Mouse (Mus musculus) intestine, embryonic 16.5 days (tissue): Measurements from ENCODE around the gene Myo1c. TPM values are rescaled to one million over a fixed set of nuclear protein-coding genes. Genes with fewer than 3 reads are reported as not detected.

Source experiments
- ATAC-seq: fragments of 200-750 bp; cut with Nextera tagmentation; 2 replicates; pipeline ENCODE4 v1.8.0; 2017; ENCODE audit warnings: moderate TSS enrichment, moderate library complexity
- H3K27ac ChIP-seq: fragments of 300-500 bp; sonication (generic); 2 replicates; pipeline ENCODE4 v1.5.1; 2014; ENCODE audit warnings: mild to moderate bottlenecking, low read length
- H3K27me3 ChIP-seq: fragments of 300-500 bp; sonication (generic); replicated peaks from 2 replicates; pipeline ENCODE4 v1.6.1; 2014; ENCODE audit warnings: low read length, control low read depth, mixed read lengths; ENCODE audit not compliant: control insufficient read depth, insufficient read depth
- H3K36me3 ChIP-seq: fragments of 300-500 bp; sonication (generic); 2 replicates; pipeline ENCODE4 v1.6.1; 2014; ENCODE audit warnings: low read length, control low read depth; ENCODE audit not compliant: control insufficient read depth, insufficient read depth
- H3K4me1 ChIP-seq: fragments of 300-500 bp; sonication (generic); 2 replicates; pipeline ENCODE4 v1.6.1; 2014; ENCODE audit warnings: low read length, control low read depth, mixed read lengths; ENCODE audit not compliant: control insufficient read depth, insufficient read depth
- H3K4me2 ChIP-seq: fragments of 300-500 bp; sonication (generic); 2 replicates; pipeline ENCODE4 v1.6.1; 2014; ENCODE audit warnings: low read depth, low read length, control low read depth
- H3K4me3 ChIP-seq: fragments of 300-500 bp; sonication (generic); 2 replicates; pipeline ENCODE4 v1.5.1; 2014; ENCODE audit warnings: mild to moderate bottlenecking, low read length
- H3K9ac ChIP-seq: fragments of 300-500 bp; sonication (generic); 2 replicates; pipeline ENCODE4 v1.6.1; 2014; ENCODE audit warnings: low read depth, low read length
- H3K9me3 ChIP-seq: fragments of 300-500 bp; sonication (generic); 2 replicates; pipeline ENCODE4 v1.6.1; 2016; ENCODE audit warnings: low read length, control low read depth; ENCODE audit not compliant: control insufficient read depth
- WGBS: fragments of 180-500 bp; shearing (Covaris S2); extraction: QIAGEN DNeasy Blood & Tissue Kit; methylation state at CpG from one replicate; pipeline ENCODE4 v1.1.7; 2014; 5-methylcytosine and 5-hydroxymethylcytosine counted together
- polyA plus RNA-seq: library from polyadenylated mRNA; unstranded; fragments of >200 nt; fragmentation: Nextera tagmentation; extraction: Ambion mirVana; gene quantifications from 2 replicates; pipeline ENCODE4 v1.2.1, GENCODE M21; 2015

Myo1c gene
- polyA plus RNA-seq, 1 experiment from 2014 or later: 45.5 TPM

DNA sequence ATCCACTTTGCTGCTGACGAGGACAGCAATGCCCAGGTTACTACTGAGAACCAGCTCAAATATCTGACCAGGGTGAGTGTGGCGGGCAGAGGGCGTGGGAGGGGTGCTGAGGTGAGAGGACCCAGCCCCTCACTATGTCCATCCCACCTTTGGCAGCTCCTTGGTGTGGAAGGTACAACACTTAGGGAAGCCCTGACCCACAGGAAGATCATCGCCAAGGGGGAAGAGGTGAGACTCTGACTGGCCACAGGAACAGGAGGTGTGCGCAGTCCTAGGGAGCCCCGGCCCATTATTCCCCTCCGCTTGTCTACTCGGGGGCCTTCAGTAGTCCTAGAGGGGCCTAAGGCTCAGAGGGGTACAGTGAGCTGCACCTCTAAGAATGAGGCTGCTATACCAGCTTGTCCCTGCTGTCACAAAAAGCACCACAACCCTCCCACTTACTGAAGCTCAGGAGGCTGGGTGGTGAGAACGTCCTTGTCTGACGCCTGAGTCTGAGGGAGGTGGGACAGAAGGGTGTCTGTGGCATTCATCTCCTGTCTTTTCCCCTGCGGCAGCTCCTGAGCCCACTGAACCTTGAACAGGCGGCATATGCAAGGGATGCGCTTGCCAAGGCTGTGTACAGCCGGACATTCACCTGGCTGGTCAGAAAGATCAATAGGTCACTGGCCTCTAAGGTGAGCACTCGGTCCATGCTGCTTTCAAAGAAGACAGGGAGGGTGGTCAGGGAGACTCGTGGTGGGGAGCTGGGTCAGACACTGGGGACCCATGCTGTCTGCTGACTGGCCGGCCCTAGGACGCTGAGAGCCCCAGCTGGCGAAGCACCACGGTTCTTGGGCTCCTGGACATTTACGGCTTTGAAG lies 10.9 kb downstream of the Myo1c start:
- H3K9me3 ChIP-seq: no peaks in the 10 kb centered on the region
- ATAC-seq: no peak
- H3K4me1 ChIP-seq: peaks cover 11% of the 10 kb centered on the region
- H3K27ac ChIP-seq: no peak overlapping the region
- H3K27me3 ChIP-seq: no peaks in the 10 kb centered on the region
- H3K4me2 ChIP-seq: no peak overlapping the region
- no peak overlapping the region for H3K4me3 ChIP-seq
- no peak overlapping the region for H3K9ac ChIP-seq
- WGBS: 92% methylated on average over 21 of the region's 21 CpGs
- peaks cover 39% of the 10 kb centered on the region for H3K36me3 ChIP-seq

DNA sequence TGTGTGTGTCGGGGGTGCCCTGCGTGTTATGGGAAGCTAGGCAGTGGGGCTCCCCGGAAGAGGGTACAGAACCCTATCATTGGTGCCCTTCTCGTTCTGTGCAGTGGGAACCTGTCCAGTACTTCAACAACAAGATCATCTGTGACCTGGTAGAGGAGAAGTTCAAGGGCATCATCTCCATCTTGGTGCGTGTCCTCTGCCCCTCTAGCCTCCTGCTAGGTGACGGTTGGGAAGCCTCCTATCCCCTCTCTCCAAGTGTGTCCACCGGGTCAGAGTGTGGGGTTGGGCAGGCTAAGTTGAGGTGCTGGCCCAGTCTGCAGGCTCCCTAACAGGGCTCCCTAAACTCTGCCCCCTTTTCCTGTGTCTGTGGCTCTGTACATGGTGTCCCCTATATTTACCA lies 11.8 kb downstream of the Myo1c start:
- no peak for ATAC-seq
- H3K4me1 ChIP-seq: peaks cover 2% of the 10 kb centered on the region; the same call in 1 of the 2 replicates
- no peaks in the 10 kb centered on the region for H3K27me3 ChIP-seq
- H3K36me3 ChIP-seq: peaks cover 42% of the 10 kb centered on the region
- no peak overlapping the region for H3K27ac ChIP-seq
- no peak overlapping the region for H3K4me3 ChIP-seq
- 92% methylated on average over 7 of the region's 7 CpGs for WGBS
- H3K9me3 ChIP-seq: no peaks in the 10 kb centered on the region
- no peak overlapping the region for H3K4me2 ChIP-seq
- H3K9ac ChIP-seq: no peak overlapping the region

DNA sequence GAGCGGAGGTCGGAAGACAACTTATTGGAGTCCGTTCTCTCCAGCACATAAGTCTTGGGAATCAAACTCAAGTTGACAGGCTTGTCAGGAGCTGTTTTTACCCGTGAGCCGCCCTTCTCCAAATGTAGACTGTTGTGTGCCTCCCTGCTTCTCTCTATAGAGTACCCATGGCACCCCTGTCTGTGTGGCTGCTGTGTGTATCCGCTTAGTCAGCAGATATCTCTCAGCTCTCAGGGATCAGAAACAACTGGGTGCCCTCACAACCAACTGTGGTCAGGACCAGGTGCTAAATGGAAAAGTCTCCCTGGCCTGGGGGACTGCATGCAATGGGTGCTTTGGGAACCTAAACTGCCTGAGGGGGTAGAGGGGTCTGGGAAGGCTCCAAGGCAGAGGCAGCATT lies 16.0 kb downstream of the Myo1c start:
- Histone ChIP-seq H3K27me3 (no peaks in the 10 kb centered on the region), H3K36me3 (peaks cover 45% of the 10 kb centered on the region), H3K4me3 (no peak overlapping the region), H3K4me2 (no peak overlapping the region), H3K27ac (no peak overlapping the region), H3K4me1 (no peaks in the 10 kb centered on the region), H3K9ac (no peak overlapping the region), H3K9me3 (no peaks in the 10 kb centered on the region)
- no peak for ATAC-seq
- 98% methylated on average over 6 of the region's 6 CpGs for WGBS

DNA sequence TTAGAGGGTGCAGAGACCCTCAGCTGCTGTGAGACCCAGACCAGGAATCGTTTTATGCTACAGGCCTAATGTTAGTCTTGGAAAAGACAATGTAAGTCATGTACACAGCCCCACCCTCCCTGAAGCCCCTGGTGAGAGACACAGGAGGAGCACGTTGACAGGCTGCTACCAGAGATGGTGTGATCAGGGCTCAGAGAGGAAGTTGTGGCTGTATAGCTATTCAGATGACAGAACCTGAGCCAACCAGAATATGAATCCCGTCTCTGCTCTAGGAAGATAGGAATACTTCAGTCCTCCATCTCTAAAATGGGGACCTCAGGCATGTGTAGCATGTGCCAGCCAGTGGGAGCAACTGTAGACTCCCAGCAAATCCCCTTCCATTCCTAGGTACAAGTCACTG lies 18.3 kb downstream of the Myo1c start:
- WGBS: 88% methylated on average over 3 of the region's 3 CpGs
- peaks cover 42% of the 10 kb centered on the region for H3K36me3 ChIP-seq
- no peak for ATAC-seq

DNA sequence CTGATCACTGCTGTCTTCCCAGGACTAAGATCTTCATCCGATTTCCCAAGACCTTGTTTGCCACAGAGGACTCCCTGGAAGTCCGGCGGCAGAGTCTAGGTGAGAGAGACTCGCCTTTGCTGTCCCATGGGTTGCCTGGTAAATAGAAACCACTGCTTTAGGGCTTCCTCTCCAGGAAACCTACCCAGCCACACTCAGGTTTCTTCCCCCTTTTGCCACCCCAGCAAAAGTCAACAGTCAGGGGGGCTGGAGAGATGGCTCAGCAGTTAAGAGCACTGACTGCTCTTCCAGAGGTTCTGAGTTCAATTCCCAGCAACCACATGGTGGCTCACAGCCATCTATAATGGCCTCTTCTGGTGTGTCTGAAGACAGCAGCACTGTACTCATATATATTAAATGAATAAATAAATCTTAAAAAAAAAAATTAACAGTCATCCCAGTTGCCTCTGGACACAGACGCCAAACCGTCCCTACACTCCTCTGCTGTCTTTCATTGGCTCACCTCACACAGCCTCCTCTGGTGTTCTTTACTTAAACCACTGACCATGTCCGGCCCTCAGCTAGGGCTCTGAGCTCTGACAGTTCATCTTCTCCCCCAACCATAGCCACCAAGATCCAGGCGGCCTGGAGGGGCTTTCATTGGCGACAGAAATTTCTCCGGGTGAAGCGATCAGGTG lies 19.0 kb downstream of the Myo1c start:
- no peak overlapping the region for H3K4me2 ChIP-seq
- peaks cover 42% of the 10 kb centered on the region for H3K36me3 ChIP-seq

More for the DNA sequence above, 18.3 kb downstream of the Myo1c start:
- Histone ChIP-seq H3K9ac (no peak overlapping the region), H3K4me2 (no peak overlapping the region), H3K4me1 (no peaks in the 10 kb centered on the region), H3K27me3 (no peaks in the 10 kb centered on the region), H3K9me3 (no peaks in the 10 kb centered on the region), H3K4me3 (no peak overlapping the region), H3K27ac (no peak overlapping the region)

DNA sequence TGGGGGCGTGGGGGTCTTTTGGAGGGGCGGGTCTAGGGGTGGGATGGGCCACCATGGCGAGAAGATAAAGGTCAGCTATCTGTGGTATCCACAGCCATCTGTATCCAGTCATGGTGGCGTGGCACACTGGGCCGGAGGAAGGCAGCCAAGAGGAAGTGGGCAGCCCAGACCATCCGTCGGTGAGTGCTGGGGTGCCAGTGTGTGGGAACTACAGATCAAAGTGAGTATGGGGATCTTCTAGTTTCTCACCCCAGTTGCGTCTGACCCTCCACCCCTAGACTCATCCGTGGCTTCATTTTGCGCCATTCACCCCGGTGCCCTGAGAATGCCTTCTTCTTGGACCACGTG lies 19.5 kb downstream of the Myo1c start:
- H3K27me3 ChIP-seq: no peaks in the 10 kb centered on the region

More for the DNA sequence above, 19.0 kb downstream of the Myo1c start:
- Histone ChIP-seq H3K27me3 (no peaks in the 10 kb centered on the region), H3K27ac (no peak overlapping the region), H3K4me1 (no peaks in the 10 kb centered on the region), H3K4me3 (no peak overlapping the region), H3K9ac (no peak overlapping the region), H3K9me3 (no peaks in the 10 kb centered on the region)
- ATAC-seq: no peak
- 83% methylated on average over 11 of the region's 11 CpGs for WGBS

DNA sequence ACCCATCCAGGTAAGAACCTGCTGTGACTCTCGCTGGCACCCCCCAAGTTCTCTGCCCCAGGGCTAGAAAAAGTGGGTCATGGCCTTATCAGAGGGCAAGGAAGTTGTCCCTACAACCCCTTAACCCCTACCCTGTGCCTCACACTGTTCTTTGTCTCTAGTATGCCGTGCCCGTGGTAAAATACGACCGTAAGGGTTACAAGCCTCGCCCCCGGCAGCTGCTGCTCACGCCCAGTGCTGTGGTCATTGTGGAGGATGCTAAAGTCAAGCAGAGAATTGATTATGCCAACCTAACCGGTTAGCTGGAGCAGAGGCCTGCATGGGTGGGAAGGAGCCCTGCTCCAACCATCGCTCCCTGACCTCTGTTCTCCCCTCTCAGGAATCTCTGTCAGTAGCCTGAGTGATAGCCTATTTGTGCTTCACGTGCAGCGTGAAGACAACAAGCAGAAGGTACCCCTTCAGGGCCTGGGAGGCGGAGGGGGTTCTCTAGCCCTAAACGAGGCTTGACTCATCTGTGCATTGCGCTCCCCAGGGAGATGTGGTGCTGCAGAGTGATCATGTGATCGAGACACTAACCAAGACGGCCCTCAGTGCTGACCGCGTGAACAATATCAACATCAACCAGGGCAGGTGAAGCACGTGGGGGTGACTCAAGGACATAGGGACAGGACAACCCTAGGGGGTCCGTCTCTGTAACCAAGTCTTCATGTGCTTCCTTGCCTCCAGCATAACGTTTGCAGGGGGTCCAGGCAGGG lies 21.3 kb downstream of the Myo1c start:
- no peak for ATAC-seq
- no peaks in the 10 kb centered on the region for H3K4me1 ChIP-seq
- H3K36me3 ChIP-seq: peaks cover 29% of the 10 kb centered on the region
- H3K4me2 ChIP-seq: no peak overlapping the region
- no peak overlapping the region for H3K27ac ChIP-seq
- no peaks in the 10 kb centered on the region for H3K9me3 ChIP-seq
- no peak overlapping the region for H3K4me3 ChIP-seq
- H3K9ac ChIP-seq: no peak overlapping the region
- 80% methylated on average over 22 of the region's 22 CpGs for WGBS
- H3K27me3 ChIP-seq: no peaks in the 10 kb centered on the region

More for the DNA sequence above, 19.5 kb downstream of the Myo1c start:
- no peak overlapping the region for H3K4me2 ChIP-seq
- H3K9me3 ChIP-seq: no peaks in the 10 kb centered on the region
- H3K27ac ChIP-seq: no peak overlapping the region
- ATAC-seq: no peak
- no peak overlapping the region for H3K9ac ChIP-seq
- no peak overlapping the region for H3K4me3 ChIP-seq
- 92% methylated on average over 12 of the region's 12 CpGs for WGBS
- no peaks in the 10 kb centered on the region for H3K4me1 ChIP-seq
- H3K36me3 ChIP-seq: peaks cover 42% of the 10 kb centered on the region

DNA sequence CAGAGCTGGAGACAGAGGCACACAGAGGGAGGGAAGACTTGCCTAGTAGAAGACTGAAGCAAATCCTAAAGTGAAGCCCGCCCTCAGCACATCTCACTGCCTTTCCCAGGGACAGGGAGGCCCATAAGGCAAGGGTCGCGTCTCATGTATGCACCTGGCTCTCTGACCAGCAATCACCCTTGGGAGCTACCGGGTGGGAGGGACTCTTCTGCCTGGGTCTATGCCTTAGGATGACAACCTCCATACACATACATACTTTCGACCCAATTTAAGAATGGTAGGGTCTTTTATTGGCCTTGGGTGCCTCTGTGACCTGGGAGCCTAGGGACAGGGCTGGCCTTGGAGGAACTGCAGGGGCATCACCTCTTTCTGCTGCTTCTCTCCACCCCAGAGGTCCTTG lies 23.1 kb downstream of the Myo1c start:
- Histone ChIP-seq H3K9me3 (no peaks in the 10 kb centered on the region), H3K4me3 (no peak overlapping the region), H3K36me3 (peaks cover 24% of the 10 kb centered on the region; the same call in 1 of the 2 replicates), H3K4me2 (no peak overlapping the region), H3K4me1 (no peaks in the 10 kb centered on the region; the same call in 1 of the 2 replicates), H3K9ac (no peak overlapping the region), H3K27ac (no peak overlapping the region), H3K27me3 (no peaks in the 10 kb centered on the region)
- no peak for ATAC-seq
- 89% methylated on average over 5 of the region's 5 CpGs for WGBS

DNA sequence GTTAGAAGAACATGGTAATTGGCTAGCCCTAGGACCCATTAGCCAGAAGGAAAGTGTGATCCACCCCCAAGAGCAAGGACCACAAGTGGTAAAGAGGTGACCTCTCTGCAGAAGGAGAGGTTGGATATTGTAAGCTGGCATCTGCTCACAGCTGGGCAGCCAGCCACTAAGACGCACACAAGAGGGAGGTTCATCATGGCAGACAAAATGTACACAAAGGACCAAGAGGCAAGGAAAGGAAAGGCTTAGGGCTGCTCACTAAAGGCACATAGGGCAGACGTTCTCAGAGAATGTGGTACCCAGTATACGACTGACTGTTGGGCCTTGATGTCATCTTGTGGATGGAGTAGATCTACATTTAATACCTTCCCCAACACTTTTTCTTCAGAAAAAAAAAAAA lies 24.6 kb downstream of the Myo1c start:
- Histone ChIP-seq H3K4me2 (no peak overlapping the region), H3K27me3 (no peaks in the 10 kb centered on the region), H3K27ac (no peak overlapping the region), H3K9me3 (no peaks in the 10 kb centered on the region), H3K4me1 (no peaks in the 10 kb centered on the region; the same call in 1 of the 2 replicates), H3K36me3 (peaks cover 18% of the 10 kb centered on the region; the same call in 1 of the 2 replicates), H3K4me3 (no peak overlapping the region), H3K9ac (no peak overlapping the region)
- 86% methylated on average over 3 of the region's 3 CpGs for WGBS
- no peak for ATAC-seq
